Mouse (Mus musculus) brain, embryonic 14.5 days (tissue): Measurements from ENCODE around the gene Myof. TPM values are rescaled to one million over a fixed set of nuclear protein-coding genes. Genes with fewer than 3 reads are reported as not detected.

Source experiments
- DNase-seq: peaks from one replicate; pipeline ENCODE4 v3.0.0-alpha.2; 2011; ENCODE audit warnings: low read depth
- CTCF ChIP-seq: fragments of 200-500 bp; IDR thresholded peaks from 2 replicates; pipeline ENCODE4 v1.5.1; 2012; ENCODE audit warnings: inconsistent platforms, mild to moderate bottlenecking, moderate library complexity, borderline replicate concordance; ENCODE audit not compliant: insufficient read depth, insufficient read length; ENCODE audit errors: extremely low read depth
- POLR2A ChIP-seq: fragments of 200-500 bp; IDR thresholded peaks from 2 replicates; pipeline ENCODE4 v1.6.1; 2012; ENCODE audit warnings: mild to moderate bottlenecking, inconsistent platforms, borderline replicate concordance; ENCODE audit not compliant: poor library complexity, insufficient read depth, insufficient read length, severe bottlenecking; ENCODE audit errors: extremely low read depth
- polyA plus RNA-seq: library from polyadenylated mRNA; depleted of rRNA; stranded (reverse); fragments of >200 nt; gene quantifications from 2 replicates; pipeline ENCODE4 v1.2.3, GENCODE M21; 2012

The Myof gene
- polyA plus RNA-seq, 1 experiment, result 4.6 TPM

DNA sequence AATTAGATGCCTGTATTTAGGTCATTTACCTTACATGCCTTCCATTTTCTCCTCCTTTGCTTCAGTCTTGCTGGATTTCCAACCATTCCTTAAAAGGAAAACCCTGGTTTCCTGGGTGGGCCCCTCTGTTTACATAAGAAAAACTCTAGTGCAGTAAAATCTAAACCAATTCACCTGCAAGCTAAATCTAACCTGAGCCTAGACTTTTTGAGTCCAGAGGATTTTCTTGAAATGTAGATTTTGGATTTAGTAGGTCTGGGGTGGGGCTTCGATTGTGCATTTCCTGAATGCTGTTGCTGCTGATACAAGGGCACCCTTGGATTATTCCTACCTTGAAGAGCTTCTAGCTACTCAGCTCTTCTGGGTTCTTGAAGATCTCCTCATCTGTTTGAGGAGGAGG, 20.7 kb upstream of the Myof start:
- no peak for DNase-seq
- no peak for TF ChIP-seq CTCF
- TF ChIP-seq POLR2A, result no peak

GRCm38 (mm10) chr19:38063201-38063600, 19.8 kb upstream of the Myof start:
- TF ChIP-seq CTCF (no peak), POLR2A (no peak)
- DNase-seq, result no peak

GRCm38 (mm10) chr19:38056931-38057330, 13.6 kb upstream of the Myof start:
- TF ChIP-seq POLR2A (no peak), CTCF (no peak)
- DNase-seq, result no peak

- no peak for DNase-seq
- TF ChIP-seq POLR2A (no peak), CTCF (no peak)
These were observed 12.9 kb upstream of the Myof start for GRCm38 (mm10) chr19:38056276-38056675.

- TF ChIP-seq POLR2A (no peak), CTCF (no peak)
- DNase-seq, result peak; percentile 6
These were observed 12.4 kb upstream of the Myof start for GRCm38 (mm10) chr19:38055798-38056197.

GRCm38 (mm10) chr19:38054720-38055192, 11.4 kb upstream of the Myof start, which contains the start of gene Cep55:
Gene Cep55, plus strand, starts transcription at chr19:38055011.
- peak; percentile 100 for DNase-seq
- TF ChIP-seq CTCF (no peak), POLR2A (no peak)

DNA sequence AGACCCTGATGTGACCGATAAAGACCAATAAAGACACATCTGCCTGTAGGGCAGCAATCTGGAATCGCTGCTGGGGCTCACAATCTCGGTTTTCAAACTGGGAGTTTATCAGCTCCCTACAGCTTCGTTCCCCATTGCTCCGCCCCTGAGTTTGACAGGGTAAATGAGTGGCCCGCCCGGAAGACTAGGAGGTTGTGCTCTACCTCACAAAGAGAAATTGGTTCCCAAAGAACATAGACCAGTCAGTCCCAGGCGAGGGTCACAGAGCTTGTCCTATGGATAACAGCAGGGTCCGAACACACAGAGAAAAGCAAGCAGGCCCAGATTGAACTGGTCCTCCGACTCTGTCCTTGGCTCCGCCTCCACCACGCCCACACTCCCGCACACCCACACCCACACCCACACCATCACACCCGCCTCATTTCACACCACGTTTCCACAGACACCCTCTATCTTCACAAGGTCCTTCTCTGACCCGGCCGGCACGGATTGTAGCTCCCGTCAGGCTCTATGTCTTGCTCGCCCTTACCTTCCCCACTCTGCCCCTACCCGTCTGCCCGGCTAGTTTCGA, 10.9 kb upstream of the Myof start:
- no peak for TF ChIP-seq POLR2A
- no peak for TF ChIP-seq CTCF
- no peak for DNase-seq

DNA sequence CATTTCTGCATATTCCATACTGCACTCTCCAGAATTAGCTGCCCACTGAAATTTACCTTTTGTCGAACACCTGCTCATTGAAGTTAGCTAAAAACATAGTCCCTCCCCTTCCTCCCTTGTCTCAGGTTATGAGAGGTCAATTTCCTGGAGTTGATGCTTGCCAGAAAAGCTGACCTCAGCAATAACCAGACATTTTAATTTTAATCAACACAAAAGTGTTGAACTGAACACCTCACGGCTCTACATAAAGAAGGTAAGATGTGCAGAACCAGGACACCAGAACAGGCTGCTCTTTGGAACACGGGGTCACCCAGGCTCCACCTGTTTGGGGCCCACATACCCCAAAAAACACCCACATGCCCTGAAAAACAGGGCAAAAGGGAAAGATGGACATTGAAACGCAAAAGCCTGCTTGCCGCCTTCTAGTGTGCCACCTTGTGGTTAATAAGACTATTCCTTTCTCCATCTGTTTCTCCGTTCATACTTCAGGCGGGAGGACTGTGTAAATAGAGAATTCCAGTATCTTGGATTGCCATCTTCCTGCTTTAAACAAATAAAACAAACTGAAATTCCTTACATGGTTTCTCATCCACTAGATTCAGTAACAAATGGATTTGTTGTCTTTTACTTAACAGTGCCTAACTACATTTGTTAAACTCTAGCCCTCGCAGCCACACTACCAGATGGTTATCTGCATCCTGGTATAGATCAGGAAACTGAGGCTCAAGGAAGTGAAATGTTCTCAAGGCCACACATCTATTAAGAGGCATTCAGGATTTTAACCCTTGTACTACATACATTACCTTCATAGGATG, 10.1 kb upstream of the Myof start:
- TF ChIP-seq POLR2A (no peak), CTCF (peak; percentile 60; the same call in 1 of the 2 replicates)
- DNase-seq, result peak; percentile 83

DNA sequence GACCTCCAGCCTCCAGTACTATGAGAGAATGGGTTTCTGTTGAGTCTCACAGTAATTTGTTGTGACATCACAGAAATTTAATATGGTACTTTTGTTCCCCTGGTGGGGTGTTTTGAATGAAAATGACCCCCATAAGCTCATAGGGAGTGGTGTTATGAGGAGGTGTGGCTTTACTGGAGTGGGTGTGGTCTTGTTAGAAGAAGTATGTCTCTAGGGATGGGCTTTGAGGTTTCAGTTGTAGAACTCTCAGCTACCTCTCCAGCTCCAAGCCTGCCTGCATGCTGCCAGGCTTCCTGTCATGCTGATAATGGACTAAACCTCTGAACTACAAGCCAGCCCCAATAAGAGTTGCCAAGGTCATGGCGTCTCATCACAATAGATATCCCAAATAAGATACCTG, 6.3 kb upstream of the Myof start:
- DNase-seq, result no peak
- TF ChIP-seq CTCF, result no peak
- TF ChIP-seq POLR2A, result no peak

DNA sequence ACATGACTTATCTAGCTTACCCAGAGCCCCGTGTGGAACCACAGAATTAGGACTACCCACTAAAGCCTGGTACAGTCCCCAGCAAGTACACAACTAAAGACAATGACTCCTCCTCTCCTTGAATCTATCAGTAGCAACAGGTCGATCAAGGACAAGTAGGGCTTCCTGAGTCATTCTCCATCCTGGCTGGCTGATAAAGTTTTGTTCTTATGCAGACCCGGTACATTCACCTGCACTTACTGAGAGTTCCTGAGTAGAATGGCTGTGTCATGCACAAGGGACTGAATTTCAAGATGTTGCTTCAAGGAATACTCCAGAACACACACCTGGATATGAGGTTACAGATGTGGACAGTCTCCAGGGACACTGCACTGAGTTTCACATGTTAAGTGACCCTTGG, 1.8 kb upstream of the Myof start:
- no peak for DNase-seq
- TF ChIP-seq POLR2A (no peak), CTCF (no peak)

GRCm38 (mm10) chr19:38042261-38042722, 1.1 kb downstream of the Myof start:
- no peak for TF ChIP-seq CTCF
- no peak for TF ChIP-seq POLR2A
- no peak for DNase-seq
